Mouse (Mus musculus): ENCODE measurements around the gene Ppp1r10. TPM values are rescaled to one million over a fixed set of nuclear protein-coding genes. Genes with fewer than 3 reads are reported as not detected.

The Ppp1r10 gene
- polyA plus RNA-seq, 2 experiments: 15.4 to 15.6 TPM

- no peak for DNase-seq (ENCODE audit: low read depth in 3 of 3, low spot score in 3 of 3)
- H3K27ac ChIP-seq: peak overlapping the region; percentile 48
- H3K27me3 ChIP-seq (ENCODE audit: control insufficient read depth, insufficient read depth, low read length): peaks cover 49% of the 10 kb centered on the region
These were observed 46.7 kb upstream of the Ppp1r10 start for GRCm38 (mm10) chr17:35869346-35870067.

GRCm38 (mm10) chr17:35870151-35870883 is 45.9 kb upstream of the Ppp1r10 start:
- ATAC-seq (ENCODE audit: insufficient read depth): peak; percentile 7; the same call in 1 of the 2 replicates
- 16% methylated on average over 9 of the region's 9 CpGs for WGBS (ENCODE audit: insufficient replicate concordance)
- H3K27me3 ChIP-seq (ENCODE audit: control insufficient read depth, insufficient read depth, low read length): peaks cover 41% of the 10 kb centered on the region

More at GRCm38 (mm10) chr17:35869346-35870067, 46.7 kb upstream of the Ppp1r10 start:
- Histone ChIP-seq H3K9ac (replicated peaks) (peak overlapping the region; percentile 34; the same call in 1 of the 2 replicates), H3K9me3 (ENCODE audit: control insufficient read depth, low read length) (peaks cover 3% of the 10 kb centered on the region), H3K4me1 (replicated peaks; ENCODE audit: control insufficient read depth in 2 of 2, insufficient read depth in 2 of 2, low read length in 1 of 2) (peaks cover 13 to 20% of the 10 kb centered on the region in 2 experiments), H3K4me3 (ENCODE audit: insufficient read depth in 1 of 2, low read depth in 2 of 2, low read length in 2 of 2) (peak overlapping the region; percentile 50 to 51), H3K4me2 (ENCODE audit: low read depth) (peak overlapping the region; percentile 65), H3K36me3 (replicated peaks; ENCODE audit: control insufficient read depth, insufficient read depth, low read depth) (no peaks in the 10 kb centered on the region)
- peak; percentile 31 for ATAC-seq (ENCODE audit: insufficient read depth)
- TF ChIP-seq CTCF (IDR thresholded peaks at IDR 0.05; ENCODE audit: low read depth) (no peak), EP300 (IDR thresholded peaks at IDR 0.05; ENCODE audit: low read depth) (no peak)
- 10% methylated on average over 7 of the region's 7 CpGs for whole genome bisulfite sequencing (ENCODE audit: insufficient replicate concordance)

GRCm38 (mm10) chr17:35870884-35871696 is 45.1 kb upstream of the Ppp1r10 start:
- H3K9ac ChIP-seq (replicated peaks): no peak overlapping the region
- no peak for ATAC-seq (ENCODE audit: insufficient read depth)
- peak overlapping the region in 1 of 2 experiments; percentile 10; a peak in 2 of 4 replicates for H3K4me3 ChIP-seq (ENCODE audit: insufficient read depth in 1 of 2, low read depth in 2 of 2, low read length in 2 of 2)
- no peak overlapping the region for H3K27ac ChIP-seq
- peaks cover 3% of the 10 kb centered on the region for H3K9me3 ChIP-seq (ENCODE audit: control insufficient read depth, low read length)
- 32% methylated on average over 8 of the region's 8 CpGs for WGBS (ENCODE audit: insufficient replicate concordance)
- TF ChIP-seq EP300 (IDR thresholded peaks at IDR 0.05; ENCODE audit: low read depth): no peak
- TF ChIP-seq CTCF (IDR thresholded peaks at IDR 0.05; ENCODE audit: low read depth): peak; percentile 75
- H3K27me3 ChIP-seq (ENCODE audit: control insufficient read depth, insufficient read depth, low read length): peaks cover 33% of the 10 kb centered on the region
- H3K36me3 ChIP-seq (replicated peaks; ENCODE audit: control insufficient read depth, insufficient read depth, low read depth): no peaks in the 10 kb centered on the region
- peaks cover 8 to 13% of the 10 kb centered on the region in 2 experiments for H3K4me1 ChIP-seq (replicated peaks; ENCODE audit: control insufficient read depth in 2 of 2, insufficient read depth in 2 of 2, low read length in 1 of 2)
- DNase-seq (ENCODE audit: low read depth in 3 of 3, low spot score in 3 of 3): no peak
- peak overlapping the region; percentile 26 for H3K4me2 ChIP-seq (ENCODE audit: low read depth)

More at GRCm38 (mm10) chr17:35870151-35870883, 45.9 kb upstream of the Ppp1r10 start:
- H3K27ac ChIP-seq: no peak overlapping the region
- TF ChIP-seq EP300 (IDR thresholded peaks at IDR 0.05; ENCODE audit: low read depth) (no peak), CTCF (IDR thresholded peaks at IDR 0.05; ENCODE audit: low read depth) (no peak)
- H3K36me3 ChIP-seq (replicated peaks; ENCODE audit: control insufficient read depth, insufficient read depth, low read depth): no peaks in the 10 kb centered on the region
- peak overlapping the region; percentile 33 to 50; a peak in 3 of 4 replicates for H3K4me3 ChIP-seq (ENCODE audit: insufficient read depth in 1 of 2, low read depth in 2 of 2, low read length in 2 of 2)
- H3K9ac ChIP-seq (replicated peaks): no peak overlapping the region
- peak overlapping the region; percentile 65 for H3K4me2 ChIP-seq (ENCODE audit: low read depth)
- H3K9me3 ChIP-seq (ENCODE audit: control insufficient read depth, low read length): peaks cover 3% of the 10 kb centered on the region
- H3K4me1 ChIP-seq (replicated peaks; ENCODE audit: control insufficient read depth in 2 of 2, insufficient read depth in 2 of 2, low read length in 1 of 2): peaks cover 8 to 16% of the 10 kb centered on the region in 2 experiments
- no peak for DNase-seq (ENCODE audit: low read depth in 3 of 3, low spot score in 3 of 3)

DNA sequence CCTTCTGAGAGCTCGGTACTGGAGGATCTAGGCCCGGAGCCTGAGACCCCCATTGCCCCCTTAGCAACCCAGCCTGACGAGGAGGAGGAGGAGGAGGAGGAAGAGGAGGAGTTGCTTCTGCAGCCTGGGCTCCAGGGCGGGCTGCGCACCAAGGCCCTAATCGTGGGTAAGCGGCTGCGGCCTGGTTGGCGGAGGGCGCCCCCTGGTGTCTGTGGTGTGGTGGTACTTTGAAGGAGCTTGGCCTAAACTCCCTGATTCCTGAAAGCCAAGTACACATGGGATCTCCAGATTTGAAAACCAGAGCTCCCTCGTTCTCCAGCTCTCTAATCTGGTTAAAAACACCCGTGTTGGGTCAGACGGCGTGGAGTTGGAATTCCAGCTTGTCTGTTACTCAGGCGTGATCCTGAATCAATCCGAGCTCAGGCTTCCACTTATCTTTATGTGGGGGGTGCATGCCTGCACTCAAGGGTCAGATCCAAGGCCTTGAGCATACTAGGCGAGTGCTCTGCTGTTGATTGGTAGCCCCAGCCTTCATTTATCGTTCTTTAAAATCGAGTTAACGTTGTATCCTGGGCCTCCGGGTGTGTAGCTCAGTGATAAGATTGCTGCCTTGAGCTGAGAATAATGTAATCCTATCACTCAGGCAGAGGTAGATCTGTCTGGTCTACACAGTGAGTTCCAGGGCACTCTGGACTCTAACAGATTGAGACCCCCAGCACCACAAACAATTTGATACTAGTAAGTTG is 42.3 kb upstream of the Ppp1r10 start:
- 7% methylated on average over 21 of the region's 21 CpGs for WGBS (ENCODE audit: insufficient replicate concordance)
- H3K9ac ChIP-seq (replicated peaks): no peak overlapping the region
- peak overlapping the region; percentile 45 for H3K4me2 ChIP-seq (ENCODE audit: low read depth)

More for the DNA sequence above, 42.3 kb upstream of the Ppp1r10 start:
- no peak overlapping the region for H3K4me3 ChIP-seq (ENCODE audit: insufficient read depth in 1 of 2, low read depth in 2 of 2, low read length in 2 of 2)
- H3K27me3 ChIP-seq (ENCODE audit: control insufficient read depth, insufficient read depth, low read length): peaks cover 5% of the 10 kb centered on the region
- peaks cover 8 to 13% of the 10 kb centered on the region in 2 experiments for H3K4me1 ChIP-seq (replicated peaks; ENCODE audit: control insufficient read depth in 2 of 2, insufficient read depth in 2 of 2, low read length in 1 of 2)
- H3K27ac ChIP-seq: no peak overlapping the region
- H3K9me3 ChIP-seq (ENCODE audit: control insufficient read depth, low read length): peaks cover 3% of the 10 kb centered on the region
- H3K36me3 ChIP-seq (replicated peaks; ENCODE audit: control insufficient read depth, insufficient read depth, low read depth): no peaks in the 10 kb centered on the region
- TF ChIP-seq CTCF (IDR thresholded peaks at IDR 0.05; ENCODE audit: low read depth) (peak; percentile 99), EP300 (IDR thresholded peaks at IDR 0.05; ENCODE audit: low read depth) (0 out of 2 replicates have a peak, but pooled peaks have one; percentile 17)
- ATAC-seq (ENCODE audit: insufficient read depth): peak; percentile 65
- DNase-seq (ENCODE audit: low read depth in 3 of 3, low spot score in 3 of 3): peak in 2 of 3 experiments; percentile 62 to 72
